ENCODE assay signal across 11 mouse cellular contexts in the genomic region with DNA sequence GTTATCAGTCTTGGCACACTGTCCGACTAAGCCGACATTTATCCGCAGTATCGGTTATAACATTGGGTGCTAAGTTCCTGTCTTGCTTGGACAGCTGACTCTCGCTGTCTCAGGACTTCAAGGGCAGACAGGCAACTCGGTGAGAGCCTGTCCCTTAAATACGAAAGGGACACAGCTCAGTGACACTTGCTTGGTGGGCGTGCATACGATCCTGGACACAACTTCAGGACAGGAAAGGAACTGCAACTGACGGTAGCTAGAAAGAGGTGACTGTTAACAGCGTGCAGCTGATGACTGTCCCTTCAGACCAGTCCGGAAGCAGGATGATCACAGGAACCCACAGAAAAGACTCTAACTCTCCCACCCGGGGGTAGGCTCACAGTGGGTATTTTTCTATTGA. TPM values are rescaled to one million over a fixed set of nuclear protein-coding genes. Genes with fewer than 3 reads are reported as not detected.
A peak's percentile ranks its signal among the peaks of the same experiment; 100 is the strongest.
DNase-seq lines count a peak whose midpoint lies in the region; ATAC-seq lines count a peak whose summit lies in the region.
"Had no signal": no experiment of that assay in that cellular context is flagged by ENCODE, and none has a peak within 500 bp of the region (broad histone marks: within the 10 kb centered on the region; RNA-seq: fewer than 3 reads in every experiment).

No protein-coding gene starts in this region.

- no peaks in the 10 kb centered on the region for H3K27me3 ChIP-seq in embryonic facial prominence, embryonic 11.5 days (ENCODE audit: control insufficient read depth, insufficient read depth, low read length)
- peaks cover 4% of the 10 kb centered on the region; the same call in 1 of the 2 replicates for H3K27me3 ChIP-seq in embryonic facial prominence, embryonic 10.5 days (replicated peaks; ENCODE audit: low read depth, poor library complexity, severe bottlenecking)
- peaks cover 6% of the 10 kb centered on the region for H3K27me3 ChIP-seq in kidney, embryonic 14.5 days (ENCODE audit: control insufficient read depth, insufficient read depth, low read length)
- H3K27me3 ChIP-seq in embryonic facial prominence, embryonic 12.5 days = no peaks in the 10 kb centered on the region
- H3K27me3 ChIP-seq: liver, embryonic 15.5 days had no signal

- H3K36me3 ChIP-seq in embryonic facial prominence, embryonic 11.5 days (replicated peaks; ENCODE audit: control insufficient read depth, insufficient read depth, low read depth, low read length) = no peaks in the 10 kb centered on the region
- H3K36me3 ChIP-seq in embryonic facial prominence, embryonic 10.5 days (replicated peaks) = no peaks in the 10 kb centered on the region
- H3K36me3 ChIP-seq in kidney, embryonic 14.5 days (ENCODE audit: control insufficient read depth, insufficient read depth, low read length) = no peaks in the 10 kb centered on the region
- no peaks in the 10 kb centered on the region for H3K36me3 ChIP-seq in embryonic facial prominence, embryonic 12.5 days
- H3K36me3 ChIP-seq: liver, embryonic 15.5 days had no signal

- ATAC-seq in embryonic facial prominence, embryonic 11.5 days (replicated peaks; ENCODE audit: insufficient number of reproducible peaks, low FRiP score, low TSS enrichment, low read depth) = no peak
- peak; percentile 39; the same call in 1 of the 2 replicates for ATAC-seq in kidney, embryonic 14.5 days (ENCODE audit: low FRiP score, low TSS enrichment)
- ATAC-seq in embryonic facial prominence, embryonic 12.5 days (ENCODE audit: insufficient number of reproducible peaks, insufficient read depth, low FRiP score, low TSS enrichment) = no peak

- no peaks in the 10 kb centered on the region for H3K4me1 ChIP-seq in embryonic facial prominence, embryonic 11.5 days (ENCODE audit: control insufficient read depth, insufficient read depth, low read length)
- peaks cover 5% of the 10 kb centered on the region for H3K4me1 ChIP-seq in embryonic facial prominence, embryonic 10.5 days
- H3K4me1 ChIP-seq in kidney, embryonic 14.5 days (ENCODE audit: control insufficient read depth, insufficient read depth, low read length) = no peaks in the 10 kb centered on the region
- no peaks in the 10 kb centered on the region for H3K4me1 ChIP-seq in embryonic facial prominence, embryonic 12.5 days
- H3K4me1 ChIP-seq: liver, embryonic 15.5 days had no signal

- H3K9ac ChIP-seq in embryonic facial prominence, embryonic 11.5 days (replicated peaks; ENCODE audit: low read length) = no peak overlapping the region
- H3K9ac ChIP-seq in kidney, embryonic 14.5 days (ENCODE audit: low read depth, low read length) = no peak overlapping the region
- no peak overlapping the region for H3K9ac ChIP-seq in embryonic facial prominence, embryonic 12.5 days
- H3K9ac ChIP-seq: liver, embryonic 15.5 days had no signal

- no peak overlapping the region for H3K27ac ChIP-seq in embryonic facial prominence, embryonic 11.5 days (replicated peaks; ENCODE audit: low read depth, low read length)
- H3K27ac ChIP-seq in embryonic facial prominence, embryonic 10.5 days (replicated peaks) = no peak overlapping the region
- no peak overlapping the region for H3K27ac ChIP-seq in kidney, embryonic 14.5 days (ENCODE audit: low read depth, low read length)
- no peak overlapping the region for H3K27ac ChIP-seq in embryonic facial prominence, embryonic 12.5 days
- H3K27ac ChIP-seq: liver, embryonic 15.5 days had no signal

- DNase-seq in embryonic facial prominence, embryonic 11.5 days (ENCODE audit: low spot score) = peak; percentile 17
- no peak for DNase-seq in embryonic facial prominence, embryonic 10.5 days (ENCODE audit: low spot score)
- no peak for DNase-seq in kidney, postnatal 36 days
- peak; percentile 32 for DNase-seq in 416B (ENCODE audit: low read depth)
- no peak for DNase-seq in right cerebral cortex, postnatal 10 days (ENCODE audit: low spot score in 2 of 2)
- no peak for DNase-seq in Muller cell, postnatal 12 days (ENCODE audit: inconsistent ontology term)
- DNase-seq: gastrocnemius, postnatal 10 days; kidney, postnatal 10 days had no signal

- H3K9me3 ChIP-seq in embryonic facial prominence, embryonic 11.5 days (replicated peaks; ENCODE audit: control insufficient read depth, low read length) = no peaks in the 10 kb centered on the region
- H3K9me3 ChIP-seq in embryonic facial prominence, embryonic 10.5 days = no peaks in the 10 kb centered on the region
- H3K9me3 ChIP-seq in kidney, embryonic 14.5 days (ENCODE audit: control insufficient read depth, low read length) = no peaks in the 10 kb centered on the region
- no peaks in the 10 kb centered on the region for H3K9me3 ChIP-seq in embryonic facial prominence, embryonic 12.5 days
- H3K9me3 ChIP-seq: liver, embryonic 15.5 days had no signal

- WGBS in embryonic facial prominence, embryonic 11.5 days = 29% methylated on average over 13 of the region's 13 CpGs
- 37% methylated on average over 13 of the region's 13 CpGs for WGBS in embryonic facial prominence, embryonic 10.5 days
- WGBS in kidney, embryonic 14.5 days = 31% methylated on average over 13 of the region's 13 CpGs
- WGBS in embryonic facial prominence, embryonic 12.5 days = 33% methylated on average over 13 of the region's 13 CpGs

- H3K4me2 ChIP-seq in embryonic facial prominence, embryonic 11.5 days (ENCODE audit: low read depth, low read length) = no peak overlapping the region
- peak overlapping the region; percentile 34 for H3K4me2 ChIP-seq in kidney, embryonic 14.5 days (replicated peaks; ENCODE audit: low read depth, low read length)
- H3K4me2 ChIP-seq in embryonic facial prominence, embryonic 12.5 days (replicated peaks) = peak overlapping the region; percentile 2; the same call in 1 of the 2 replicates
- H3K4me2 ChIP-seq: liver, embryonic 15.5 days had no signal

- H3K4me3 ChIP-seq in embryonic facial prominence, embryonic 11.5 days (ENCODE audit: low read depth, low read length) = no peak overlapping the region
- no peak overlapping the region for H3K4me3 ChIP-seq in embryonic facial prominence, embryonic 10.5 days
- no peak overlapping the region; the same call in 1 of the 2 replicates for H3K4me3 ChIP-seq in kidney, embryonic 14.5 days (ENCODE audit: low read length)
- no peak overlapping the region for H3K4me3 ChIP-seq in embryonic facial prominence, embryonic 12.5 days
- H3K4me3 ChIP-seq: liver, embryonic 15.5 days had no signal

RNA-seq across cellular contexts. Expression of a gene that starts 27.8 kb away (rescaled TPM):
- polyA plus RNA-seq in embryonic facial prominence, embryonic 11.5 days (2014; fragmentation: Nextera tagmentation; extraction: Ambion mirVana) = 9.6 and 12.5 TPM in 2 replicates
- polyA plus RNA-seq in embryonic facial prominence, embryonic 10.5 days (2016; fragmentation: Nextera tagmentation; extraction: Ambion mirVana) = 9.5 and 11.0 TPM in 2 replicates
- polyA plus RNA-seq in kidney, embryonic 14.5 days (2014; fragmentation: Nextera tagmentation; extraction: Ambion mirVana) = 12.5 and 20.0 TPM in 2 replicates
- 12.7 and 16.3 TPM in 2 replicates for polyA plus RNA-seq in embryonic facial prominence, embryonic 12.5 days (2016; fragmentation: Nextera tagmentation; extraction: Ambion mirVana)

Comparison
In these comparisons a context has a peak if more than half of its experiments do, and no peak if none do; other contexts are left out.
1. DNase-seq: peak in embryonic facial prominence, embryonic 11.5 days (single experiment) and 416B (single experiment); none in embryonic facial prominence, embryonic 10.5 days (single experiment), kidney, postnatal 36 days (0 of 2), right cerebral cortex, postnatal 10 days (0 of 2) and Muller cell, postnatal 12 days (single experiment).